Mouse (Mus musculus) lung, adult 2 months (tissue): ENCODE data around the gene Gnb5.

Experiments
- CTCF ChIP-seq: fragments of 200-500 bp; IDR thresholded peaks from 2 replicates; pipeline ENCODE4 v1.5.1; 2011; ENCODE audit warnings: mild to moderate bottlenecking, low read length, control low read depth; ENCODE audit not compliant: insufficient read depth
- POLR2A ChIP-seq: fragments of 200-500 bp; IDR thresholded peaks from 2 replicates; pipeline ENCODE4 v1.6.1; 2011; ENCODE audit warnings: low read depth, mild to moderate bottlenecking, control low read depth, low read length, borderline replicate concordance; ENCODE audit errors: extremely low read depth

DNA sequence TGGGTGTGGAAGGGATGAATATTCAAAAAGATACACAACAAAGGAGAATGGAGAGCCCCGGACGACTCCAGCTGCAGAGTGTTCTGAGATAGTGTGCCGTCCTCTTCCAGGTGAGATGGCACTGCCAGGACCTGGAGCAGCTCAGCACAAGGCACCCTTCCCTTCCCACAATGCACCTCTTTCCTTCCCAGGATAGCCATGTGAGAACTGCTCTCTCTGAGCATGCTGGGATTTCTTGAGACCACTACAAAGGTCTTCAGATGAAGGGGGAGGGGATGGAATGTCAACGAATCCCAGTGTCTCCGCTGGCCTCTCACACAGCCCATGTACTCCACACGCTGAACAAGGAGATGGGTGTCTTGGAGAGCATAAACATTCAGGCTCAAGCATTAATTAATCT lies 18.5 kb upstream of the Gnb5 start:
- TF ChIP-seq CTCF (no peak), POLR2A (no peak)
